Mouse (Mus musculus) lung, adult 10 weeks (tissue): Measurements from ENCODE around the gene Guca2a. TPM values are rescaled to one million over a fixed set of nuclear protein-coding genes. Genes with fewer than 3 reads are reported as not detected.

Source experiments
- polyA plus RNA-seq: library from polyadenylated mRNA; stranded (reverse); fragments of 350-450 nt; fragmentation: Illumina TruSeq; extraction: RNeasy Lipid Tissue Mini Kit (QIAGEN cat#74804); gene quantifications from one replicate; pipeline ENCODE4 v1.2.3, GENCODE M21; 2014; ENCODE audit warnings: low read depth, low replicate concordance; ENCODE audit not compliant: insufficient read depth

Guca2a gene
- not detected for polyA plus RNA-seq

GRCm38 (mm10) chr4:119637176-119637845 is at the start of gene Guca2a:
Gene Guca2a, plus strand, starts transcription at chr4:119637704.

GRCm38 (mm10) chr4:119658731-119659130 is 21.2 kb downstream of the Guca2a start, which contains the start of gene Guca2b:
Gene Guca2b, minus strand, starts transcription at chr4:119658954.

Other genes starting within 250 kb of the Guca2a start
- 6.5 TPM for gene Ccdc30, start 222.2 kb upstream of the Guca2a start, polyA plus RNA-seq
- 13.9 TPM for gene Ppcs, start 215.3 kb upstream of the Guca2a start, polyA plus RNA-seq
- gene Zmynd12, start 214.9 kb upstream of the Guca2a start, polyA plus RNA-seq, result 3.1 TPM
- gene Rimkla, start 145.1 kb upstream of the Guca2a start, polyA plus RNA-seq, result not detected
- 9.1 TPM for gene Foxj3, start 100.7 kb upstream of the Guca2a start, polyA plus RNA-seq
- 4.3 TPM for gene Frg2f1, start 98.2 kb upstream of the Guca2a start, polyA plus RNA-seq
- gene Guca2b, start 21.2 kb downstream of the Guca2a start, polyA plus RNA-seq, result not detected
- 17.5 TPM for gene Hivep3, start 96.1 kb downstream of the Guca2a start, polyA plus RNA-seq